Mouse (Mus musculus): ENCODE measurements around the gene Lgmn. TPM values are rescaled to one million over a fixed set of nuclear protein-coding genes. Genes with fewer than 3 reads are reported as not detected.

Gene Lgmn
- polyA plus RNA-seq, 1 experiment from 2014 or later, result 120 TPM

- H3K4me1 ChIP-seq, result no peaks in the 10 kb centered on the region
- no peak overlapping the region for H3K27ac ChIP-seq
- no peak overlapping the region for H3K4me2 ChIP-seq
- H3K9me3 ChIP-seq (replicated peaks), result no peaks in the 10 kb centered on the region
- no peaks in the 10 kb centered on the region for H3K27me3 ChIP-seq
- no peak overlapping the region for H3K4me3 ChIP-seq (replicated peaks)
- H3K36me3 ChIP-seq, result no peaks in the 10 kb centered on the region
- H3K9ac ChIP-seq, result no peak overlapping the region
- no peak for ATAC-seq (replicated peaks; ENCODE audit: low FRiP score)
- WGBS, result 78% methylated on average over 8 of the region's 8 CpGs
Measured at GRCm38 (mm10) chr12:102451126-102451851, 11.7 kb upstream of the Lgmn start.

GRCm38 (mm10) chr12:102450437-102450836, 10.8 kb upstream of the Lgmn start:
- WGBS, result 64% methylated on average over 10 of the region's 10 CpGs
- no peak overlapping the region for H3K27ac ChIP-seq
- H3K4me2 ChIP-seq, result no peak overlapping the region
- ATAC-seq (replicated peaks; ENCODE audit: low FRiP score), result no peak
- H3K27me3 ChIP-seq, result no peaks in the 10 kb centered on the region
- H3K4me3 ChIP-seq (replicated peaks), result no peak overlapping the region
- no peaks in the 10 kb centered on the region for H3K4me1 ChIP-seq
- no peak overlapping the region for H3K9ac ChIP-seq
- no peaks in the 10 kb centered on the region for H3K36me3 ChIP-seq
- H3K9me3 ChIP-seq (replicated peaks), result no peaks in the 10 kb centered on the region

- no peak overlapping the region for H3K4me2 ChIP-seq
- H3K4me1 ChIP-seq, result no peaks in the 10 kb centered on the region
- WGBS, result 70% methylated on average over 4 of the region's 4 CpGs
- no peak overlapping the region for H3K9ac ChIP-seq
- no peaks in the 10 kb centered on the region for H3K9me3 ChIP-seq (replicated peaks)
- no peaks in the 10 kb centered on the region for H3K36me3 ChIP-seq
- no peak for ATAC-seq (replicated peaks; ENCODE audit: low FRiP score)
- no peak overlapping the region for H3K27ac ChIP-seq
- H3K4me3 ChIP-seq (replicated peaks), result no peak overlapping the region
- no peaks in the 10 kb centered on the region for H3K27me3 ChIP-seq
Measured at GRCm38 (mm10) chr12:102445436-102445835, 5.8 kb upstream of the Lgmn start.

- no peaks in the 10 kb centered on the region for H3K9me3 ChIP-seq (replicated peaks)
- 70% methylated on average over 5 of the region's 5 CpGs for WGBS
- no peak for ATAC-seq (replicated peaks; ENCODE audit: low FRiP score)
- no peak overlapping the region for H3K9ac ChIP-seq
- H3K4me2 ChIP-seq, result no peak overlapping the region
- no peaks in the 10 kb centered on the region for H3K36me3 ChIP-seq
- H3K27ac ChIP-seq, result no peak overlapping the region
- H3K4me1 ChIP-seq, result peaks cover 7% of the 10 kb centered on the region
- no peak overlapping the region for H3K4me3 ChIP-seq (replicated peaks)
- H3K27me3 ChIP-seq, result no peaks in the 10 kb centered on the region
Measured at GRCm38 (mm10) chr12:102443676-102444075, 4.1 kb upstream of the Lgmn start.

GRCm38 (mm10) chr12:102442639-102443038, 3.0 kb upstream of the Lgmn start:
- WGBS, result 87% methylated on average over 15 of the region's 15 CpGs
- H3K27me3 ChIP-seq, result no peaks in the 10 kb centered on the region
- H3K4me2 ChIP-seq, result no peak overlapping the region
- peaks cover 16% of the 10 kb centered on the region for H3K4me1 ChIP-seq
- H3K4me3 ChIP-seq (replicated peaks), result no peak overlapping the region
- H3K36me3 ChIP-seq, result no peaks in the 10 kb centered on the region
- H3K9ac ChIP-seq, result no peak overlapping the region
- ATAC-seq (replicated peaks; ENCODE audit: low FRiP score), result no peak
- H3K27ac ChIP-seq, result no peak overlapping the region
- no peaks in the 10 kb centered on the region for H3K9me3 ChIP-seq (replicated peaks)

- H3K4me2 ChIP-seq, result no peak overlapping the region
- peaks cover 22% of the 10 kb centered on the region for H3K4me1 ChIP-seq
- 37% methylated on average over 6 of the region's 6 CpGs for WGBS
- no peaks in the 10 kb centered on the region for H3K27me3 ChIP-seq
- no peak overlapping the region for H3K27ac ChIP-seq
- H3K9ac ChIP-seq, result no peak overlapping the region
- no peaks in the 10 kb centered on the region for H3K36me3 ChIP-seq
- no peak overlapping the region for H3K4me3 ChIP-seq (replicated peaks)
- no peak for ATAC-seq (replicated peaks; ENCODE audit: low FRiP score)
- H3K9me3 ChIP-seq (replicated peaks), result no peaks in the 10 kb centered on the region
Measured at GRCm38 (mm10) chr12:102441141-102441540, 1.5 kb upstream of the Lgmn start.

GRCm38 (mm10) chr12:102440551-102440950, 938 bp upstream of the Lgmn start:
- Histone ChIP-seq H3K36me3 (no peaks in the 10 kb centered on the region), H3K9ac (no peak overlapping the region), H3K27me3 (no peaks in the 10 kb centered on the region), H3K27ac (peak overlapping the region; percentile 54; the same call in 1 of the 2 replicates), H3K4me3 (replicated peaks) (no peak overlapping the region), H3K4me1 (peaks cover 22% of the 10 kb centered on the region), H3K9me3 (replicated peaks) (no peaks in the 10 kb centered on the region), H3K4me2 (no peak overlapping the region)
- 84% methylated on average over 7 of the region's 7 CpGs for WGBS
- ATAC-seq (replicated peaks; ENCODE audit: low FRiP score), result no peak

- H3K9me3 ChIP-seq (replicated peaks), result no peaks in the 10 kb centered on the region
Measured at GRCm38 (mm10) chr12:102438983-102439631, 506 bp downstream of the Lgmn start.

GRCm38 (mm10) chr12:102437952-102438351, 1.7 kb downstream of the Lgmn start:
- 61% methylated on average over 5 of the region's 5 CpGs for WGBS
- Histone ChIP-seq H3K9ac (no peak overlapping the region), H3K9me3 (replicated peaks) (no peaks in the 10 kb centered on the region), H3K36me3 (no peaks in the 10 kb centered on the region), H3K4me1 (peaks cover 22% of the 10 kb centered on the region), H3K4me3 (replicated peaks) (peak overlapping the region; percentile 74), H3K27ac (no peak overlapping the region), H3K27me3 (no peaks in the 10 kb centered on the region), H3K4me2 (peak overlapping the region; percentile 73; the same call in 1 of the 2 replicates)
- no peak for ATAC-seq (replicated peaks; ENCODE audit: low FRiP score)

More at GRCm38 (mm10) chr12:102438983-102439631, 506 bp downstream of the Lgmn start:
- H3K4me3 ChIP-seq (replicated peaks), result peak overlapping the region; percentile 74
- peaks cover 22% of the 10 kb centered on the region for H3K4me1 ChIP-seq
- peak overlapping the region; percentile 59 for H3K27ac ChIP-seq
- peak overlapping the region; percentile 73 for H3K4me2 ChIP-seq
- H3K9ac ChIP-seq, result peak overlapping the region; percentile 73
- ATAC-seq (replicated peaks; ENCODE audit: low FRiP score), result peak; percentile 22
- 2% methylated on average over 20 of the region's 20 CpGs for WGBS
- H3K27me3 ChIP-seq, result no peaks in the 10 kb centered on the region
- H3K36me3 ChIP-seq, result no peaks in the 10 kb centered on the region

- Histone ChIP-seq H3K4me2 (no peak overlapping the region), H3K36me3 (no peaks in the 10 kb centered on the region), H3K27me3 (no peaks in the 10 kb centered on the region), H3K27ac (no peak overlapping the region), H3K9ac (no peak overlapping the region), H3K9me3 (replicated peaks) (no peaks in the 10 kb centered on the region), H3K4me3 (replicated peaks) (no peak overlapping the region), H3K4me1 (peaks cover 22% of the 10 kb centered on the region)
- 63% methylated on average over 10 of the region's 10 CpGs for WGBS
- ATAC-seq (replicated peaks; ENCODE audit: low FRiP score), result no peak
Measured at GRCm38 (mm10) chr12:102436939-102437526, 2.6 kb downstream of the Lgmn start.

GRCm38 (mm10) chr12:102434107-102434506, 5.5 kb downstream of the Lgmn start:
- no peaks in the 10 kb centered on the region for H3K27me3 ChIP-seq
- H3K27ac ChIP-seq, result no peak overlapping the region
- WGBS, result 88% methylated on average over 4 of the region's 4 CpGs
- H3K4me1 ChIP-seq, result peaks cover 20% of the 10 kb centered on the region
- ATAC-seq (replicated peaks; ENCODE audit: low FRiP score), result no peak
- H3K4me2 ChIP-seq, result no peak overlapping the region
- H3K9me3 ChIP-seq (replicated peaks), result no peaks in the 10 kb centered on the region
- no peak overlapping the region for H3K4me3 ChIP-seq (replicated peaks)
- no peak overlapping the region for H3K9ac ChIP-seq
- no peaks in the 10 kb centered on the region for H3K36me3 ChIP-seq

GRCm38 (mm10) chr12:102432238-102432637, 7.4 kb downstream of the Lgmn start:
- Histone ChIP-seq H3K9me3 (replicated peaks) (no peaks in the 10 kb centered on the region), H3K36me3 (no peaks in the 10 kb centered on the region), H3K9ac (no peak overlapping the region), H3K27me3 (no peaks in the 10 kb centered on the region), H3K27ac (no peak overlapping the region), H3K4me1 (0 out of 2 replicates have a peak, but pooled peaks cover 3% of the 10 kb centered on the region), H3K4me3 (replicated peaks) (no peak overlapping the region), H3K4me2 (no peak overlapping the region)
- 87% methylated on average over 12 of the region's 12 CpGs for WGBS
- ATAC-seq (replicated peaks; ENCODE audit: low FRiP score), result no peak

All from kidney, embryonic 15.5 days (tissue).